Mouse (Mus musculus): ENCODE measurements at regions not wholly inside any gene's neighbourhood (a gene's known extent, or its start where the extent isn't known, plus 50 kb on each side); places are given as distances from the start of the nearest gene placed in this dataset.

DNA sequence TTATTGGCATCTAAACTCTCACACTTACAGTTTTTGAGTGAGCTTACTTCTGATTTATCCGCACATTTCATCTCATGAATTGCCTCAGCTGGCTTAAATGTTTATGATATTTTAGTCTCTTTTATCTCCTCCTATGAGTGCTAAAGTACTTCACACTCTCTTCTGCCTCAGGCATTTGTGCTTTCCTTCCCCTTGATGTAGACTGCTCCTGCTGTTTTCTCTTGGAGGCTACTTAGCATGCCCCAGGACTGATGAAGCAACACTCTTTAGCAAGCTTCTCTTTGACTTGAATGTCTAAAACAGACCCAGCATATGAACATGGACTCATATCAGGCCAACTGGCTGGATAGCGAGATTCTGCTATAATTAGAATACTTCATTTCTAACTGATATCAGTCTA, 882.8 kb downstream of the Tecrl start:
- DNase-seq (ENCODE audit: low spot score in 2 of 2) = no peak

DNA sequence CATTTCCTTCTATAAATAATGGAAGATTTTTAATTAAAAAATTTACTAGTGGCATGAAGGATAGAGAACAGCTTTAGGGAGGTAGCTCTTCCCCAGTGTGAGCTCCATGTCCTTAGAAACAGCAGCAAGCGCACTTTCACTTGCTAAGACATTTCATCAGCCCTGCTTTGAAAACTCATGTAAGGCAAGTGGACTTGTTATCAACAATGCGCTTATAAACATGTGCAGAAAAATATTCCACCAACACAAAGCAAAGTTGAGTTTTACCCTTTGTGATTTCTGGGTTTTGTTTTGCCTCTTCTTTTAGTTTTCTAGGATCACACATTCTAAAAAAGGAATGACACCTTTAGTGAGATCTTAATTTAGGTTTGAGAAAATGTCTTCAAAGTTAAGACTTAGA, 890.7 kb downstream of the Tecrl start:
- DNase-seq (ENCODE audit: low spot score in 2 of 2) = no peak

DNA sequence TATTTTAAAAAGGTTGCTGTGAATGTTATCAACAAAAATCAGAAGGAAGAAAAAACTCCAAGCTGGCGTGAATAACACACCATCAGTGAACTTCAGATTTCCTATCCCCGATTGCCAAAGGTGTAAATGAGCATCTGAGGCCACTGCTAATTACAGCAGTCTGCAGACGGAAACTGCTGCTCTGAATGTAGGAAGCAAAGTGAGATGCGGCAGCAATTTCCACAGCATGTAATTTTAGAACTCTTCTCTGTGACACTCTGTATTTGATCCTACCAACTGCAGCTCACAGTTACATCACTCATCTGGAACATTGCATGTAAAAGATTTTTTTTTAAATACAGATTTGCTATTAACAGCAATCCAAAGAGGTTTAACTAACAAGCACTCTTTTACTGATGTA, 913.7 kb downstream of the Tecrl start:
- peak; percentile 25 to 49 for DNase-seq (ENCODE audit: low spot score in 2 of 2)

GRCm38 (mm10) chr5:82440126-82440525, 914.9 kb downstream of the Tecrl start:
- DNase-seq (ENCODE audit: low spot score in 2 of 2) = no peak

DNA sequence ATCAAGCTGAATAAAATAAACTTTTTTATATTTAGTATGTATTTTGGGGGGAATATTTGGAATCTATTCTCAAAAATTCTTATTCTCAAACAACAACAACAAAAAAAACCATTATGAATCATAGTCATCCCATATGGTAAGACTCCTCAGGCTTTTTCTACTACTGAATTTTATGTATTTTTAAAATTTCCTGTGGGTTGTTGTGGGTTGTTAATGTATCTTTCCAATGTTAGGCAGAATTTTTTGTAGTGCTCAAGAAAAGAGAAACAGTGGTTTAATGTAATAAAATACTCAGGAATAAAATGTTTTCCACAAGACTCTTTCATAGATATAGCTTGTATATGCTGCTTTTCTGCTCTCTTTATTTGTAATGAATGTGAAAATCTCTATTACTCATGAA, 934.6 kb downstream of the Tecrl start:
- no peak for DNase-seq (ENCODE audit: low spot score in 2 of 2)

DNA sequence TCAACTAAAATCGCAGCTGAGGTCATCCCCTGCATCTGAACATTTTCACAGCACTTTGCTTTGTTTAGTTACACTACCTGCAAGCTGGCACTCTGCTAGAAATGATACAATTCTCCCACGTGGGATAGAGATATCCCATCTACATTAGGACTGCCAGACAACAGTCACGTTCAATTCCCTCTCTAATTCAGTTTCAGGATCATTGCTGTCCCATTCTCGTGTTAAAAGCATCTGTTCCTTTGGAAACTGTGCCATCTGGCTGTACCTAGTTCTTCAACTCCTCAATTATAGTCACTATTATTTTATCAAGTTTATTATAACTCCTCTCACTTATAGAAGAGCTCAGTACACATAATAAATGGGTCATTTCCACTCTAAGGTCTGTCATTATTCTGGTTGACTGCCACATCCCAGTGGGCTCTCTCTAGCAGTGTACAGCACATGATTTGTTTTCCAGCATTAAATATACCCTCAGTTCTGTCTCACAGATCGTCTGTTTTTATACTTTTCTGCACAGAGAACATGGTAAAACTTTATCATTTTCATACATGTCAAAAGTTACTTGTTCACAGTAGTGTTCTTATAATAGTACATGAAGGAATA, 958.3 kb downstream of the Tecrl start:
- DNase-seq (ENCODE audit: low spot score in 2 of 2) = no peak

DNA sequence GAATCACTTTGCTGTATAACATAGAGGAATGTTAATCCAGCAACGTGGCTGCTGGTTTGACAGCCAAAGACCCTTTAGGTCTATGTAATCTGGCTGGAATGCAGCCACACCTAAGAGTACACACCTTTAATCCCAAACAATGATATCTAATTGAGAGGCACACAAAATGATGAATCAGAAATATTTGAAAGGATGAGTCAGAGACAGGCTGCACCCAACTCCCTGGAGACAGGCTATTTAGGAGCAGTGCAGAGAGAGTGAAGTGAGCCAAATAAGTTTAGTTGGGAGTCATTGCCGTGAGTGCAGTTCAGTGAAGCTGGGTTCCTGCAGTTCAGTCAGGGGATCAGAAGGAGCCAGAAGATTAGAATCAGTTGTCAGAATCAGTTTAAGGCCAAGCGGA, 993.4 kb downstream of the Tecrl start:
- DNase-seq (ENCODE audit: low spot score in 2 of 2) = no peak

DNA sequence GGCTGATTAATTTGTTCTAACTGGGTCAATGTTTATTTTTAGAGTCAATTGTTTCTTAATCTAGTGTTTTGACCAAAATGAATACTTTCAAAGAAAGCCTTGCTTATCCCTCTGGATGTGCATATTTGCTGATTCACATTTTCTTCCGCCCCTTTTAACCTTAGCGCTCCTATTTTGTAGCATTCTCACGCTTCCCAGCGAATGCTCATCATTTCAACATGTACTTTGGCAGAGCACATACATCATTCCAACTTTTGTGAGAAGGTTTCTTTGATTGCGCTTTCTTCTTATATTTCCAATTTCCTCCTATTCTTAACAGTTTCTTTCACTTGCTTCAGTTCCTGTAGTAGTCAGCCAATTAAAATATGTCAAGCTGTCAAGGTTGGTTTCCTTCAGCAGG, 998.7 kb downstream of the Tecrl start:
- no peak for DNase-seq (ENCODE audit: low spot score in 2 of 2)

GRCm38 (mm10) chr5:82351089-82351488, 1003.9 kb downstream of the Tecrl start:
- DNase-seq (ENCODE audit: low spot score in 2 of 2) = no peak

- DNase-seq (ENCODE audit: low spot score in 2 of 2) = peak; percentile 78 to 81
Observed at GRCm38 (mm10) chr5:82346672-82347071, 1008.3 kb downstream of the Tecrl start.

DNA sequence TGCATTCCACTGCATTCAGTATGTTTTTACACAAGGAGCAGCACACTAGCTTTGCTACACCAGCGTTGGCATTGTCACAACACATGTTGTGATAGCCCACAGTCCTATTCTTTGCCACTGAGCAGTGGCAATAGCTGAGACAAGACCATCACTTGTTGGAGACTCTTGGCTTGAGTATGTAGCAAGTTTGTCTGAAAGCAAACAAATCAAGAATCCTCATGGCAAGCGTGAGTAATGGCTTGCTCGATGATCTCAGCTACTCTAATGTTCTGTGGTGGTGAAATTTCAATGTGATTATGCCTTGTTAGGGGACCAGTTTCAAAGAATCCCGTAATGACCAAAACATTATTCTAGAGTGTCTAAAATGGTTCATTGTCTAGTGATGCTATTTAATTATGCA, 1030.6 kb downstream of the Tecrl start:
- no peak for DNase-seq (ENCODE audit: low spot score in 2 of 2)

DNA sequence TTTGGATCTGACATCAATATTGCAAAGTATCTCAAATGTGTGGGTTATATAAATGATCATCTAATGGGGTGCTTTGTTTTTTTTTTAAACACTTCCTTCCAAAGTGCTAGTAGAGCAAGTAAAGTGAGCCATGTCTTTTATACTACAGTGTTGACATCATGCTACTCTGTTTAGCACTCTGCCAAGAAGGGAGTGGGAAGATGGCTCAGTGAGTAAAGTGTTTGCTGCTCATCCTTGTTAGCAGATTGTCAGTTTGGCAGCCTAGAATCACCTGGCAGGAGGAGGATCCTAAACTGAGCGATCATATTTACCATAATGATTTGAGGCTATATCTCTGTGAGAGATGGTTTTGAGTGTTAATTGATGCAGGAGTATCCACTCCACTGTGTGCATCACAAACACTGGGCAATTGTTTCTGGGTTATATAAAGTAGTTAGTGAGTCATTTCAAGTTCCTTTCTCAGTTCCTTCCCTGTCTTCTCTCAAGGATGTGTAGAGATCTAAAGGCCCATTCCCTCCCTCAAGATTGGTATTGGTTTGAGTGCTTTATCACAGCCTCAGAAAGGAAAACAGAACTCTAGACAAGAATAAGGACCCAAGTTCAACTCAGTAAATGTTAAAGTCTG, 1035.2 kb downstream of the Tecrl start:
- no peak for DNase-seq (ENCODE audit: low spot score in 2 of 2)

- peak; percentile 22 to 25 for DNase-seq (ENCODE audit: low spot score in 2 of 2)
Observed at GRCm38 (mm10) chr5:82312054-82312453, 1042.9 kb downstream of the Tecrl start.

DNA sequence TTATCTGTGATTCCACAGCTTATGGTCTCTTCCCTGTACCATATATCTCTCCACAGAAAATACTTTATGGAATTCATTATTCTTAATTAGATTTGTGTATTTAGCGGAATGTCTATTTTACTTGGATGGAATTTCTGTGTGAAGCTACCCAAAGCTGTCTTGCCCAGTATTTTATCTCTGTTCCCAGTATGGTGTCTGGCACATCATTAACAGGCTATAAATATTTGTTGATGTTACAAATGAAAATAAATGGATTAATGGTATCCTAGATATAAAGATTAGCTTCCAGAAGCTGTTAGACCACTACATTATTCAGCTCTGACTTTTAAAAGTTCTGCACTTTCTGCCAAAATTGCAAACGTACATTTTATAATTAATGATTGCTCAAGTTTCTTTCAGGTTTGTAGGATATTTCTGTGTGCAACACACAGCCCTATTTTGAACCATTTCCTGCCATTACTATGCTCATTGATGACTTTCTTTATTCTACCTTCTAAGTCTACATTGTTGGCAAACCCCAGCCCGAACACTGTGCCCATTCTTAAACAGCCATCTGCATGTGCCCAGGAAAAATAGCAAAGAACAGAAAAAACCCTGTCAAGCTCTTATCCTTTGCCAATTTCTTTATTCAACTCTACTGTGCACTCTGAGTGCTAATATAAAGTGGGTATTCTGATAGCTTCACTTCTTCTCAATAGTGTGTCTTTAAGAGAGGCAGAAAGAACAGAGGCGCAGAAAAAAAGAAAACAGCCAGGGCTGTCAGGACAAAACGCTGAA, 1066.7 kb downstream of the Tecrl start:
- DNase-seq (ENCODE audit: low spot score in 2 of 2) = peak; percentile 37 to 57

GRCm38 (mm10) chr5:82253356-82254104, 1101.5 kb downstream of the Tecrl start:
- DNase-seq (ENCODE audit: low spot score in 2 of 2) = no peak

- no peak for DNase-seq (ENCODE audit: low spot score in 2 of 2)
Observed at GRCm38 (mm10) chr5:82226329-82226728, 1128.7 kb downstream of the Tecrl start.

DNA sequence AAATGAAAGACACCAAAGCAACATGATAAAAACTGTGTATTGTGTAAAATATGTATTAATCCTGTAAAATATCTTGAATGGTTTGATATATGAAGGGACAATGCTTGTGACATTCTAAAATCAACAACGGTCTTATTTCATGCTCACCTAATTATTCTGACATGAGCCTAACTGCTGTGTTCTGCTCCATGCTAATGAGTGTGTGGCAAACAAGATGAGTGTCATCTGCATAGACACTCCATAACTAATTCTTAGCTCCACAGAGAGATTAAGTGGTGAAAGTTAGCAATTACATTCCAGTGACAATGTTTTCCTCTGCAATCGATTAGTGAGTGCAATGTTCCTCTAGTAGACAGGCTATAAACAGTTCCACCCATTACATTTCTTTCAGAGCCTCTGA, 1131.4 kb downstream of the Tecrl start:
- no peak for DNase-seq (ENCODE audit: low spot score in 2 of 2)

DNA sequence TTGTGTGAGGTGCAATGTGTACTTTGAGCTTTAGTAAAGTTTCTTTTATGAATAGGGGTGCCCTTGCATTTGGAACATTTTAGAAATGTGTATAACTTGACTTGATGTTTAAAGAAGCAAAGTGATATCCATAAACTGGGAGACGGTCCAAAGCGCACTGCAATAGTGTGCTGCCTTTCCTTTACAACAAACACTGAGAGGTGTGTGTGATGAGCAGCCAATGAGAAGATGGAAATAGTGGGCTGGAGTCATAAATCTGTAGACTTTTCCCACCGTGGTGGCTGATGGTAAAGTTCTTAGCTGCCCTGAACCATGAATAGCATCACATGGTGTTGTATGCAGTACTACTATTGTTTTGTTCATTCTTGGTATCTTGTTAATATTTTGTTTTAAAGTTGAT, 1151.4 kb downstream of the Tecrl start:
- no peak for DNase-seq (ENCODE audit: low spot score in 2 of 2)
